Mouse (Mus musculus) hindbrain, embryonic 15.5 days (tissue): ENCODE measurements at regions not wholly inside any gene's neighbourhood (a gene's known extent, or its start where the extent isn't known, plus 50 kb on each side); places are given as distances from the start of the nearest gene placed in this dataset.

Experiments used
- ATAC-seq: fragments of 200-750 bp; cut with Nextera tagmentation; 2 replicates; pipeline ENCODE4 v1.8.0; 2017; ENCODE audit warnings: low read depth, moderate number of reproducible peaks, moderate TSS enrichment; ENCODE audit not compliant: low FRiP score
- H3K27ac ChIP-seq: fragments of 300-500 bp; sonication (generic); replicated peaks from 2 replicates; pipeline ENCODE4 v1.5.1; 2015; ENCODE audit warnings: mild to moderate bottlenecking, inconsistent platforms
- H3K27me3 ChIP-seq: fragments of 300-500 bp; sonication (generic); 2 replicates; pipeline ENCODE4 v1.6.1; 2015; ENCODE audit warnings: control low read depth, inconsistent platforms
- H3K36me3 ChIP-seq: fragments of 300-500 bp; sonication (generic); 2 replicates; pipeline ENCODE4 v1.6.1; 2015; ENCODE audit warnings: control low read depth, inconsistent platforms
- H3K4me1 ChIP-seq: fragments of 300-500 bp; sonication (generic); replicated peaks from 2 replicates; pipeline ENCODE4 v1.6.1; 2015; ENCODE audit warnings: control low read depth, inconsistent platforms
- H3K4me2 ChIP-seq: fragments of 300-500 bp; sonication (generic); 2 replicates; pipeline ENCODE4 v1.6.1; 2015; ENCODE audit warnings: moderate library complexity, mild to moderate bottlenecking, inconsistent platforms
- H3K4me3 ChIP-seq: fragments of 300-500 bp; sonication (generic); 2 replicates; pipeline ENCODE4 v1.5.1; 2015; ENCODE audit warnings: mild to moderate bottlenecking, inconsistent platforms
- H3K9ac ChIP-seq: fragments of 300-500 bp; sonication (generic); 2 replicates; pipeline ENCODE4 v1.6.1; 2015; ENCODE audit warnings: inconsistent platforms
- H3K9me3 ChIP-seq: fragments of 300-500 bp; sonication (generic); 2 replicates; pipeline ENCODE4 v1.6.1; 2016; ENCODE audit warnings: control low read depth, inconsistent platforms
- WGBS: fragments of 180-500 bp; shearing (Covaris S2); methylation state at CpG from one replicate; pipeline ENCODE4 v1.1.7; 2015; 5-methylcytosine and 5-hydroxymethylcytosine counted together

DNA sequence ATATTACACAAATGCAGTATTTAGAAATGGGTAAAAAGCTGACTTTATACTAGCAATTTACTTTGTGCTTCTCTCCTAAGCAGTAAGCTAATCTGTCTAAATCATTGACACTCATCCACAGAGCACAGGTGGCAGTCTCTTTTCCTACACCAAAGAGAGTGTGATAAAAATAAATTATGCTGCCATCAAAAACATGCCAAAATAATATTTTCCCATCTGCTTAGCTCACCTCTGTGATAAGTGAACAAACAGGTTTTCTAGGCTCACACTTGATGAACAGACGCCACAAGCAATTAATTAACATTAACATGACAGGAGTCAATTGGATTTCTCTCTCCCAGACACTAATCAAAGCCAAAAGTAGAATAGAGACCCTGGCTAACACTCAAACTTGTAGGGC, 451.2 kb downstream of the Bmp2 start:
- 55% methylated on average over 1 of the region's 1 CpGs for WGBS
- no peak overlapping the region for H3K4me3 ChIP-seq
- H3K27me3 ChIP-seq, result no peaks in the 10 kb centered on the region
- H3K27ac ChIP-seq, result no peak overlapping the region
- H3K4me1 ChIP-seq, result no peaks in the 10 kb centered on the region
- ATAC-seq, result peak; percentile 27; the same call in 1 of the 2 replicates
- H3K36me3 ChIP-seq, result no peaks in the 10 kb centered on the region
- no peak overlapping the region for H3K9ac ChIP-seq
- H3K4me2 ChIP-seq, result no peak overlapping the region
- no peaks in the 10 kb centered on the region for H3K9me3 ChIP-seq

DNA sequence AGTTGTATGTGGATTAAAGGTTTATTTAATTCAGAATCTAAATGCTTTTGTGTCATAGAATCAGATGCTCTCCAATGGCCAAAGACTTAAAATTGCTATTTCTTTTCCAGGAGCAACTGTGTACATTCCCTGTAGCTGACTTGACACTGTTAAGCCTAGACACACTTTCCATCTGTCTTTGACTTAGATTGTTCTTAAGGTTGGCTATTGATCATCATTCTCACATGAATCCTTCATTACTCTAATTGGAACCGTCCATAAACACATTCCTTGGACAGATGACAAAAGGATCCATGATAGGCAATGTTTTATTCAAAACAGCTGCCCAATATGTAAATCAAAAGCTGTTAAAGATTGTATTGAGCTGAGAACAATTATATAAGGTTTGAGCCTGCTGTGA, 442.8 kb downstream of the Bmp2 start:
- H3K4me3 ChIP-seq, result no peak overlapping the region
- no peak overlapping the region for H3K9ac ChIP-seq
- H3K4me1 ChIP-seq, result no peaks in the 10 kb centered on the region
- no peaks in the 10 kb centered on the region for H3K9me3 ChIP-seq
- no peak overlapping the region for H3K4me2 ChIP-seq
- H3K27ac ChIP-seq, result no peak overlapping the region
- no peak for ATAC-seq
- H3K36me3 ChIP-seq, result no peaks in the 10 kb centered on the region
- WGBS, result 38% methylated on average over 1 of the region's 1 CpGs
- H3K27me3 ChIP-seq, result no peaks in the 10 kb centered on the region

DNA sequence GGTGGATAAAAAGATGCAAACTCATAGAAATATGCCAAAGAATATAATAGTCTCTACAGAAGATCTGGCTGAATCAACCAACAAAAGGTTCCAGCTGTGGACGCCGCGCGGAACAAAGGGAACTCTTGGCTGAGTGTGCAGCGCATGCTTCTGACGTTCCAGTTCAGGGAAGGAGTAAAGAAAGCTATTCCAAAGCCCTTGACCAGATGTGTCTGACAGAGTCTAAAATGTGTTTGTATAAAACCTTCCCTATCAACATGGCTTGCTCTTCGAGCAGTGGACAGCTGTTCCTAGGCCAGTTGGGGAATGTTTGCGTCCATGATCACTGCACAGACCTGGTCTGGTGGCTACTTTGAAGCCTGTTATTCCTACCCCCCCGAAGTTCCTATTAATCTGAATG, 442.4 kb downstream of the Bmp2 start:
- no peak overlapping the region for H3K4me2 ChIP-seq
- H3K27ac ChIP-seq, result no peak overlapping the region
- H3K9ac ChIP-seq, result no peak overlapping the region
- no peak for ATAC-seq
- 83% methylated on average over 9 of the region's 9 CpGs for WGBS
- no peaks in the 10 kb centered on the region for H3K27me3 ChIP-seq
- no peaks in the 10 kb centered on the region for H3K36me3 ChIP-seq
- no peaks in the 10 kb centered on the region for H3K4me1 ChIP-seq
- no peaks in the 10 kb centered on the region for H3K9me3 ChIP-seq
- H3K4me3 ChIP-seq, result no peak overlapping the region

DNA sequence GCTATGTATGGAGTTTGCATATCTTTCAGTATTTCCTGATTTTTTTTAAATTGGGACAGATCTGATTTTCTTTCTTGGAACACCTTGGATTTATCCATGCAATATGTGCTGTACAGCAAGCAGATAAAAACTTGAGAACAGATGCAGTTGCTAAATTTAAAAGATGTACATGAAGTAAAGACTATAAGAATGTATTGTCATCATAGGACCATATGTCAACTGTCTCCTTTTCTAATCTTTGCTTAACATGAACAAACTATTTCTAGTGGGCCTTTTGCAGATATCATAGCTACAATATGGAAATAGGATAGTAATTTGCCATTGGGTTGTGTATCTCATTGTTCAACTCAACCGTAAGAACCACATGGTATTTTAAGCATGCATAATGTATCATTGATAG, 435.7 kb downstream of the Bmp2 start:
- 90% methylated on average over 1 of the region's 1 CpGs for WGBS

More for the DNA sequence above, 435.7 kb downstream of the Bmp2 start:
- ATAC-seq, result no peak
- no peaks in the 10 kb centered on the region for H3K27me3 ChIP-seq
- H3K4me2 ChIP-seq, result no peak overlapping the region
- H3K4me1 ChIP-seq, result no peaks in the 10 kb centered on the region
- no peak overlapping the region for H3K4me3 ChIP-seq
- H3K27ac ChIP-seq, result no peak overlapping the region
- no peak overlapping the region for H3K9ac ChIP-seq
- H3K36me3 ChIP-seq, result no peaks in the 10 kb centered on the region
- no peaks in the 10 kb centered on the region for H3K9me3 ChIP-seq
